Mouse (Mus musculus) embryo, embryonic 11 days (tissue): Measurements from ENCODE around the gene Arhgap45.

Source experiments
- DNase-seq: peaks from one replicate; pipeline ENCODE4 v3.0.0-alpha.2; 2015

Arhgap45 gene

DNA sequence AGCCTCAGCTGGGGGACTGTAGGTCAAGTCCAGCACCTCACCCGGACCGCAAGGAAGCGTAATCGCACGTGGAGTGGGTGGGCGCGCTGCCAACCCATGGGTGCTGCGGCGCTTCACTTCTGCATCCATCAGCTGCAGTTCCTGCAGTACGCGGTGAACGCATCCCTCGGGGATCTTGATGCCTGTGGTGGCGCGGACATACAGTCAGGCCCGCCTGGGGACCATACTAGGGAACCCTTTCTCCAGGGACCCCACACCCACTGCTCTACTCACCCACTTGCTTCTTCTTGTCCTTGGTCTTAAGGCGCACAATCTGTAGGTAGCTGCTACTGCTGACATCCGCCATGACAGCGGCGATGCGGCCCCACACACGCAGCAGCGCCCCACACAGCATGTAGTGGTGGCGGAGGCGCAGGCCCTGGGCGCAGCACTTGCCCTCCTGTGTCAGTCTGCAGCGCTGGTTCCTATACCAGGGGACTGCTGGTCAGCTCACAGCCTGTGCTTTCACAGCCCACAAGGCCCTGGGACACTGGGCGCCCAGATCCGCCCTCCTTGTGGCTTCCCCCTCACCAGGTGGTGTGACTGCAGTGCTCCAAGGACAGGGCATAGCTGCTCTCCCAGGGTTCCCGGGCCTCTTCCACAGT lies 41.4 kb downstream of the Arhgap45 start:
- DNase-seq, result no peak

DNA sequence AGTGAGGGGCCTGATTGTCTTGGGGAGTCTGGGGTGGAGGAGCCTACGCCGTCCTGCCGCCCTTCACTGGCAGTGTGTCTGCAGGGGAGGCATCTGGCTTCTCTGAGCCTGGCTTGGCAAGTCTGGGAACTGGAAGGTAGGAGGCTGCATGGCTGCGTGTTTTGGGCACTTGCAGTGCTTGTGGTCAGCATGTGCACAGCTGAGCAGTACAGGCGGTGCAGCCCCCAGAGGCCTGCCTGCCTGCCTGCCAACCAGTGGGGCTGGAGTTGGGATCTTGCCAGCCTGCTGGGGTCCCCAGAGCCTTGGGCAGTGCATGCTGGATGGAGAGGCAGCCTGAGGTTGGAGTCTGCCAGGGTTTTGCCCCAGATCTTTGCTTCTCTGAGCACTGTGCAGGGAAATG lies 46.7 kb downstream of the Arhgap45 start:
- DNase-seq, result no peak

DNA sequence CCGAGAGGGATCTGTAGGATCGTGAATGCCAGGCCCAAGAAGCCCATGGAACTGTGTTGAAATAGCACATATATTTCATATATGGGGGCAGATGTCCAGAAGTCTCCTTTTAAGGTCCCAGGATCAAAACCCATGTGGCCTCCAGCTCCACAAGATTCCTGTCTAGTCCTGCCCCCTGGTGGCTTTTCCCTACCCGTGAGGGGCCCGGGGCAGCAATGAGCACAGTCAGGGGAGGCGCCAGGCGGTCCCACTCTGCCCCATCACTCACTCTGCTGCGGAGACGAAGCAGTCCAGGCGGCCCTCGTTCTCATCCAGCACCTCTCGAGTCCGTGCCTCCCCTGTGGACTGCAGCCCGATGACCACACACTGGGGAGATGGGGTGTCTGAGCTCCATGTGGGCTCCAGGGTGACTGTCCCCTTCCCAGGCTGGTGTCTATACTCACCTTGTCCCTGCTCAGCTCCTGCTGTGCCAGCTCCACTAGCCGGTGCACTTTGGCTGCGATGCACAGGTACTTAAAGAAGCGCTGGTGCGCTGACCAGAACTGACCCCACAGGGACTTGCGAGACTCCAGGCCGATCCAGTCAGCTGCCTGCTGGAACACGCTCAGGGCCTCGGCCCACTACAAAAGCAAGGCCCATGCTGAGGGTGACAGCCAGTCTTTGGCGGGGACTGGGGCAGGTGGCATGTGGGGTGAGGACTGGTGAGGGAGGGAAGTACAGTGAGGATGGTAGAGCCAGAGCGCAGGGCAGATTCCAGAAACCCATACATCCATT lies 47.6 kb downstream of the Arhgap45 start:
- DNase-seq, result no peak

DNA sequence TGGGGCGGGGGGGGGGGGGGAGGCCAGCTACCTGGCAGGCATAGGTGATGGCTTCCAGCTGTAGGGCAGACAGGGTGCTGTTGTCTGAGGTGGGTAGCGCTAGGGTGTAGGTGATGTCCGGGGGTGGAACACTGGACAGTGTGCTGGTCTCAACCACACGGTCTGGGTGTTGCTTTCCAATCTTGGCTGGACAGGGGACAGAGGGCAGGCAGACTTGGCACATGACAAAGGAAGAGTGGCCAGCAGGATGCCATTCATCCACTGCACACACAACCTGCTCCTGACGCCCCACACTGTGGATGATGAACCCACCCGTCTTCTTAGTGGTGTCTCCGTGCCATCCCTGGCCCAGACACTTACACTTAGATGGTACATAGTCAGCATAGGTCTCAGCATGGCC lies 52.8 kb downstream of the Arhgap45 start:
- no peak for DNase-seq

DNA sequence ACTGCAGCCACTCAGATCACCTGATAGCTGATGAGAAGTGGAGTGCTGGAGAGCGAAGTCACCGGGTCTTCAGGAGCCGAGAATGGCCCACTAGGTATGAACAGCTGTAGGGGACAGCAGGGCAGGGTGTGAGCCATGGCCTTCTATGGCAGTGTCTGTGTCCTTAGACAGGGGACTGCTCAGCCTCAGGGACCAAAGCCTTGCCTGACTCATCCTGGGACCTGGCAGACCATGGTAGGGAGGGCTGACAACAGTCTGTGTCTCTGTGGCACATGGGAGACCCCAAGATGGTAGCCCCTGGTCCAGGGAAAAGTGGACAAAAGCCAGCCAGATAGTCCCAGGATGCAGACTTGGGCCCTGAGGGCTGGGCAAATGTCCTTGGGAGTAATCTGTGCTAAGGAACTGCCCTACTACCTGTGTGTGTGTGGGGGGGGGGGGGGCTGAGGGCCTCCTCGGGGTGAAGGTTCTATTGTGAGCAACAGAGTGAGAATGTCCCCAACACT lies 53.5 kb downstream of the Arhgap45 start:
- no peak for DNase-seq

DNA sequence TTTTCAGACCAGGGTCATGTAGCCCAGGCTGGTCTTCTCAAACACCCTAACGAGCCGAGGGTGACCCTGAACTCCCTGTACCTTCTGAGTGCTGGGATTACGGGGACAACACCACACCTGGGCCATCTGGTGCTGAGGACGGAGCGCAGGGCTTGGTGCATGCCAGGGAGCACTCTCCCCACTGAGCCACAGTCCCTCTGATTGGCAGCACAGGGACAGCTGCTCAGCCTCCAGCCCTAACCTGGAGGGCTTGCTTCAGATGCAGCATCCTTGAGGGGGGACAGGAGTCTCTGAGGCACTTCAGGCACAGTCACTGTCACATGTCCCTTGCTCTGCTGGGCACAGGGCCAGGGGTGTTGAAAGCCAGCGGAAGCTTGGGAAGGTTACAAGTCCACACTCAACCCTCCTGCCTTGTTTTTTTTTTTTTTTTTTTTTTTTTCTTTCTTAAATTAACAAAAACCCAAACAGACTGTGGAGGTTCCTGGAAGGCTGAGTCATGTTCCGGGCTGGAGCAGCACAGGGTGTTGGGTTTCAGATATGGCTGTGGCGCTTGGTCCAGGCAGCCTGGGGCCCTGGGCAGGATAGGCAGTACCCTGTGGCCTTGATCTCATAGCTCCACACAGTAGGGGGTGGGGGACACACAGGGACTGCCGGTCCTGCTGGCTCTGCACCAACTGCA lies 54.5 kb downstream of the Arhgap45 start:
- peak; percentile 33 for DNase-seq

DNA sequence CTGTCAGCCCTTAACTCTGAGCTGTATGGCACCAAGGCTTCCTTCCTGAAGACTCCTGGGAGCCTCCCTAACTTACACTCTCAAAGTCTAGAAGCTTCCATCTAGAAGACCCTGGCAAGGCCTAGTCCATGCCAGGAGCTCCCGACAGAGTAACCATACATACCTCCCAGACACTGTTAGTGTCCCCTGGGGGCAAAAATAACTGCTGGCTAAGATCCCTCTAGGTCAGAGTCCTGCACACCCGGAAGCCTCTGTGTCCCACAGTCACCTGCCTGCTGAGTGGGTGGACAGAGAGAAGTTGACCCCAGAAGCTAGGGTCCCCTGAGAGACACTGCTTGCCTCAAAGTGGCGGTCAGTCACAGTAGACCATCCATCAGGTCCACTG lies 55.1 kb downstream of the Arhgap45 start:
- DNase-seq, result no peak

DNA sequence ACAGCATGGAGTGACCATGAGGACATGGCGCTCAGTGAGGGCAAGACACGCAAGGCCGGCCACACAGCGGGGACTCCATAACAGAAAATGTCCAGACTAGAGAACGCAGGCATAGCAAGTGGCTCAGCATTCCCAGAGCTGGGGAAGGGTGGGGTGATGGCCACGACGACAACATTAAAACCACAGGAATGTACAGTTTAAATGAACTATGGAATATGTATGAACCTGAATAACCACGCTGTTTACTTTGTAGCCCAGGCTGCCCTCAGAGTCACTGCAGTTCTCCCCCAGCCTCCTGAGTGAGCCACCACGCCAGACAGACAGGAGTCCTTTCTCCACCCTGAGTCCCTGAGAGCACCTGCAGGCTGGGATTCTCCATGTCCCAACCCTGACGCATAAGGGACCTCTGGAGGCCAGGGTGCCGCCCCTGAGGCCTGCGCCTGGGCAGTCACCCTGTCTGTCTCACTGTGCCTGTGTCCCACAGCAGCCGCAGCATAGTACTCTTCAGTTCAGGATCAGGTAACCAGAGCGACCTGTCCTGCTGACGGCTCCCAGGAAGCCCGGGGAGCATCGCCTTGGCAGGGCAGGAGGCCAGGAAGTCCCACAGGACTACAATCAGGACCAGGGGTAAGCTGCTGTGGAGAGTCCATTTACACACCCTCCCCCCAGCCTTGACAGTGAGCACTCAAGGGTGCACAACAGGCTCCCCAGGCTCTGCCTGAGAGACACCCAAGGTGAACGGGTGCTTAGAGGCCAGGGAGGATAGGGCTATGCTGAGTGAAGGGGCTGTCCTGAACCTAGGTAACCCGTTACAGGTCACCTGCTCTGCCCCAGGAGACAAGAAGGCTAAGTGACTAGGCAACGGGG lies 56.4 kb downstream of the Arhgap45 start:
- DNase-seq, result no peak

DNA sequence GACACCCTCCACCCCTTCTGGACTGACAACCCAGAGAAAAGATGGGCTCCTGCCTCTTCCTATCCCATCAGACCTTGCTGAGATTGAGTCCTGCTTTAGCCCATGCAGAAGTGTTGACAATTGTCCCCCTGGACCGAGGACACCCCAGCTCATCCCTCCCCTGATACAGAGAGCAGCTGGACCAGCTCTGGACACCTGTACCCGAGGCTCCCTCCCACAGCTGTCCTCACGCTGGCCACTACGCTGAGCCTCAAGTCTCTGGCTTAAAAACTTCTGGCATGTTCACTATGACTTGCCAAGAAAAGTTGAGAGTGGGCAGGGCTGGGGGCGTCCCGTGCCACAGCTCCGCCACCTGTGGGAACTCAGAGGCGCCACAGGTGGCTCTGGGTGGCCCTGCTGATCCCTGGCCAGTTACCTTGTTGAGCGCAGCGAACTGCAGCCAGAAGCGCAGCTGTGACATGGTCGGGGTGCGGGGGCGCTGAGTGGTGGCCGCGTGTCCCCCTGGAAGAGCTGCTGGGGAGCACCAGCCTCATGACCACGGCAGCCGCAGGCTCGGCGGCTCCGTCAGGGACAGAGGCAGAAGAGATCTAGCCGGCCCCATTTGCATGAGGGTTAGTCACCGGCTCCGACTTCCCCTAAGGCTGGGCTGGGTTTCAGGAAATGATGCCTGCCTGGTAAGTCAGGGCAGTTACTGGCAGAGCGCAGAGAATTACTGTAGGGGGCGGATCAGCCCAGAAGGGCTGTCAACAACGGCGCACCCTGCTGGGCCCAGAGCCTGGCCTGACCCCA lies 58.6 kb downstream of the Arhgap45 start:
- peak; percentile 56 for DNase-seq

DNA sequence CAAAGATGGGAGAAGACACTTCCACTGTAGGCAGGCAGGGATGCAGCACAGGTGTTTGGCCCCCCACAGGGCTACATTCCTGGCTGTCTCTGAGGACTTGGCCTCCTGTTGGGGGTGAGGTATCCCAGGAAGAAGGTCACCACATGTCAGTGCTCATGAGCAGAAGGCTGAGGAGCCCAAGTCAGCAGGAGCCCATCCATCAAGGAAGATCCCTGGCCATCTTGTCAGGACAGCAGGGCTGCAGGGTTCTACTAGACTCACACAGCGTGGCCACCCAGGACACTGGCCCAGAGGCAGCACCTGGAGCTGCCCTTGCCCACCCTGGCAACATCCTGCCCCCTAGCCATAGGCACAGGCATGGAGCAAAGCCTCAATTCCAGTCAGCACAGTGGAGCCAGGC lies 59.5 kb downstream of the Arhgap45 start:
- no peak for DNase-seq

DNA sequence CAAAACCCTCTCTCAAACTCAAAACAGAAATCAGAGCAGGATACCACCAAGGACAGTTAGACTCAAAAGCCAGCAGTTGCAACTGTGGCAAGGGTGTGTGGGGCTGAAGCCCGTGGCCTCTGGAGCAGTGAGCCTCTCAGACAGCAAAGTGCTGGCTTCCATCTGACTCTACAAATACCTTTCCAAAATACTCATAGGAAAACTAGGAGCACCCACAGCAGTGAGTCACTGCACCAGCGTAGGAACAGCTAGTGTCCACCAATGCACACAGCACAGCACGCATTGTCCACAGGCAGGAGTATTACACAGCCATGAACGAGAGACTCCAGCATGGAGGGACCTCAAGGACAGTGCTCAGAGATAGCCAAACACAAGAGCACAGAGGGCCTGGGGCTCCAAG lies 59.9 kb downstream of the Arhgap45 start:
- no peak for DNase-seq

DNA sequence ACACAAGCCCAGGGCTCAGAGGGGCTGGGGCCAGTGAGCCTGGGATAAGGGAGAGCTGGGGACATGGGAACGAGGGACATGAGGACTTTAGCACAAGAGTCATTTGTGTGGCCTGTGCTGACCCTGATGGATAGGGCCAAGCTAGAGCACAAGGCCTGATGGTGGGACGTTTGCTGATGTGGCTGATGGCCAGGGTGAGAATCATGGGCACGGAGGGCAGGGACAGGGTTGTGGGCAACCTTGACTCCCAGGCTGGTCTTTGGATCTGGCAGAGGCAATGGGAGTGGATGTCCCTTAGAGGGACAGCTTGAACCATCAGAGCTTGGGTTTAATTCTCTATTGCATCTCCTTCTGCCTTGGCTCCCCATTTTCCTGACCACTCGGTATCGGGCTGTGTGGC lies 60.9 kb downstream of the Arhgap45 start:
- no peak for DNase-seq

DNA sequence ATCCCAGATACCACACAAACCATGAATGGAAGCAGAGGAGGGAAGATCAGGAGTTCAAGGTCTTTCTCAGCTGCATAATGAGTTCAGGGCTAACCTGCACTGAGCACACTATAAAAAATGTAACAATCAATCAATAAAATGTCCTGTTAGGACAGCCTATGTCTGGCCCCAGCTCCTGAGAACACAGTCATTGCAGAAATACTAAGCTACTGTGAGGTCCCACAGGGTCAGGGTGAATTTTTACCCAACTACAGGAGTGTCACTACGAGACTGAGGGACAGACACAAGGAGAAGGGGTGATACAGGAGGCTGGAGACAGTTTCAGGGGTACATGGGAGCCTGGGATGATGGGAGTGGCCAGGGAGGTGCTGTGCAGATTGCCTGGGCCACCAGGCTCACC lies 61.9 kb downstream of the Arhgap45 start:
- DNase-seq, result no peak

DNA sequence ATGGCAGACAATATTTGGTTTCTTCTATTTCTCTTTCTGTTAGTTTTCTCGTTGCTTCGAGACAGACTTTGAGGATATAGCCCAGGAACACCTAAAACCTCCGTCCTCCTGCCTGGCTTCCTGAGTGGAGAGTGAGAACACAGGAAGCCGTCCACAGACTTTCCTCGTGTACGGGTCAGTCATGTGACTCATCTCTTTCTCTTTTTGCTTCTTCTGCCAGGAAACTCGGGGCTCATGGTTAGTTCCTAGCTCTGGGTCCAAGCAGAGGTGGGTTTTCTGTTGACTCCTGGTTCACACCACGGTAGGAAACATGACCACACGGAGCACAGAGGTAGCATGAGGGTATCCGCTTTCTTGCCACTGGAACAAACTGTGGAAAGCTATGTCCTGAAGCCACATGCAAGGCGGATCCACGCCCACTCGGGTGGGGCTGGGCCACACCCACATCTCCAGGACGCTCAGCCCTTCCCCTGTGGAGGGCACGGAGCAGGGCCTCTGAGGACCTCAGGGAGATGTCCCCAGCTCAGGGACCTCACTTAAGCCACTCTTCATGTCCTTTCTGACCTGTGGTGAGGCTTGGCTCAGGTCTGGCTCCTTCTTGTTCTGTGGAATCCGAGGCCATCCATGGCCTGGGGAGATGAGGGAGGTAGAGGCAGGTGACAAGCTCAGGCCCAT lies 64.1 kb downstream of the Arhgap45 start:
- DNase-seq, result no peak
